Mouse (Mus musculus) c-Kit-positive CD71-positive TER-119-negative erythroid progenitor cells, embryonic 14.5 days (primary cell): ENCODE data around the gene Fam219b.
A peak's percentile ranks its signal among the peaks of the same experiment; 100 is the strongest.

Experiments used
- DNase-seq: peaks from one replicate; pipeline ENCODE4 v3.0.0-alpha.2; 2013; ENCODE audit warnings: low read depth

Gene Fam219b

DNA sequence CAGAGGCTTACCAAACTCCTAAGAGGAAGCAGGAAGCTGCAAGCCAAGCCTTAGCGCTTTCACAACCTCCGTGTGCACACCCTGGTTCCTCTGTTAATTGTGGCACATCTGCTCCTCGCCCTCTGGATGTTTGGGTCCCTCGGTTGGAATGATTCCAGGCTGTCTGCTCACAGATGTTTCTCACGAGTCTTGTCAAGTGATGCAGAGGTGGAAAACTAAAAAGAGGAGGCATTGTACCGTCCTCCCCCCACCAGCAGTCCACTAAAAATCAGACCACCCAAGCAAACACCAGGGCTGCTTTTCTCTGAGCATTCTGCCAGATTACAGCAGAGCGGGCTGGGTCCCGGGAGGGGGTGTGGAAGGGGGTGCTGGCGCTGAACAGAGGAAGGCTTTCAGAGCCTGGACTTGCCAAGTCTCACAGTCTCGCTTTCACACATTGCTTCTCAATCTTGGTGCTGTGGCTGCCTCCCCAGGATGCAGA is 28.5 kb downstream of the Fam219b start:
- no peak for DNase-seq

DNA sequence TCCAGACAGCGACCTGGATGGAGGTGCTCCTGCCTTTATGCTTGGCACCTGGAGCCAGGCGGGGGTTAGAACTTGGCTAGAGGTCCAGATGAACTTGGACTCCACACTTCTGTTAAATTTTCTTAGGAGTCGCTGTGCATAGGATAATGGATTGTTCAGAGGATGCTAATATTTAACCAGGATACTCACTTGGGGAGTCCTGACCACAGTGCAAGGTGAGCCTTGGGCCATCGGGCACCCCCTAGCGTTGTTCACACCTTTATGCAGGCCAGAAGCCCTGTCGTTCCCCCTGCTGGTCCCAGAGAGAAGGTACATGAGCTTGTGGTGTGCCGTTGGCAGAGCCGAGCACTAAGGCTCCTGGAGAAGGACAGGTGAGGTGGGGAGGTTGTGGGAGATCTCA is 29.5 kb downstream of the Fam219b start:
- DNase-seq, result no peak

DNA sequence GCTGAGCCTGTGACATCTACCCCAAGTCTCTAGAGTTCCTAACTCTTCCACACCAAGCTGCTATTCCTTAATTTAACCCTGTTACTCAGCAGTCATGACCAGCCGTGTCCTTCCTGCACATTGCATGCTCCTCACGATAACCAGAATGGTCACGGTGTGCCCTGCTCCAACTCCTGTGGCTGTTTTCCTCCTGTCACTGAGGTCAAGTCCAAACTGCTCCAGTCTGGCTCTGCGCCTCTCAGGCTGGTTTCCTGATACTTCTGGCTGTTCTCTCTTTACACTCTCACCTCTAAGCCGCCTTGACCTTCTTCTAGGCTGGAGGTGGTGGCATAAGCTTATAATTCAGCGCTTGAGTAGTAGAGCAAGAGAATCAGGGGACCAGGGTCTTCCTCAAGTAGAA is 31.2 kb downstream of the Fam219b start:
- no peak for DNase-seq

DNA sequence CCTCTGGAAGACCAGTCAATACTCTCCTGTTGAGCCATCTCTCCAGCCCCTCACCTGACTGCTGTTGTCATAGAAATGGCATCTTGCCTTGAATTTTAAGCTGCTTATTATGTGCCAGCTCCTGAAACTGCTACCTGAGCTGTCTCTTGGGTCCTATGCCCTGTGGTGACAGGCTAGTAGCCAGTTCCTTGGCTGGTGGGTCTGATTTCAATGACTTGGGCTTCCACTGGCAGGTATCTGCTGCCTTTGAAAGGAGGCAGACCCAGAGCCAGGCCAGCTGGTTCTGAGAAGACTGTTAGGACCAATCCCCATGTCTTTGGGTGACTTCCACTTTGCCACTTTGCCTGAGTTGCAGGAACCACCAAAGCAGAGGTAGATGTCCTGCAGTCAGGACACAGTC is 37.1 kb downstream of the Fam219b start:
- no peak for DNase-seq

DNA sequence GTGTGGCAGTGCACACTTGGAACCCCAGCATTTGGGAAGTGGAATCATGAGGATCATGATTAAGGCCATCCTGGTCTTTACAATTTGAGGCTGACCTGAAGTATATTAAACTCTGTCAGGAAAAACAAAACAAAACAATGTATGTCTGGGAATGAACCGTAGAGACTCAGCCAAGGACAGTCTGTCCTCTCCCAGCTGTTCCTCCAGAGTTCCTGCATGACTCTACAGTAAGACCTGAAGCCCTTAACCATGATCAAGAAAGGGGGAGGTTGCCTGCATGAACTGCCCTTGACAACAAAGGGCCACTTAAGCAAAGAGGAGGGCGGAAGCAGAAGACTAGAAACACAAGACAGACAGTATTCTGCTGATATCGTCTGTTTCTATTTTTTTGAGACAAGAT is 38.2 kb downstream of the Fam219b start:
- DNase-seq, result no peak

DNA sequence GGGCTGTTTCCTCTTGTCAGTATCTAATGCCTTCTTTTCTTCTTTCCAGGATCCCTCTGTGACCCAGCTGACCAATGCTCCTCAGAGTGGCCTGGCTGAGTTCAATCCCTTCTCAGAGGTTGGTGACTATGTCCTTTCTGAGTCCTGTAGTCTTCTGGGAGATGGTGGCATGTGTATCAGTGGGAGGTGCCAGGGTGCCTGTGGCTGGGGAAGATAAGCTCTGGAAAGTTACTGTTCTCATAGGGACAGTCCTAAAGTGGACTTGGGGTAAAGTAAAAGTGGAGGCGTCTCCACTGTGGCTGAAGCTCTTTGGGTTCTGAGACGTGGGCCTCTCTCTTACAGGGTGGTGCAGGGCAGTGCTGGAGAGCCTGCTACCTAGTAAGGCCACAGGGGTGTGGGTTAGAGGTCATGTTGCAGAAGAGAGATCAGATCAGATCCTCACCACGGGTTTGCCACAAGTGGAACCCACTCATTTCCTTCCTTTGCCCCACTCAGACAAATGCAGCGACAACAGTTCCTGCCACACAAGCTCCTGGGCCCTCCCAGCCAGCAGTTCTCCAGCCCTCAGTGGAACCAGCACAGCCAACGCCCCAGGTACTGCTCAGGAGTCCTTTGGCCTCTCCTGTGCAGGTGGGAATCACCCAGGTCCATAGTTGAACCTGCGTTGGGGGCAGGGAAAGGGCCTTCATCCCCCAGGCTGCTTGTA is 40.0 kb downstream of the Fam219b start:
- peak; percentile 40 for DNase-seq

DNA sequence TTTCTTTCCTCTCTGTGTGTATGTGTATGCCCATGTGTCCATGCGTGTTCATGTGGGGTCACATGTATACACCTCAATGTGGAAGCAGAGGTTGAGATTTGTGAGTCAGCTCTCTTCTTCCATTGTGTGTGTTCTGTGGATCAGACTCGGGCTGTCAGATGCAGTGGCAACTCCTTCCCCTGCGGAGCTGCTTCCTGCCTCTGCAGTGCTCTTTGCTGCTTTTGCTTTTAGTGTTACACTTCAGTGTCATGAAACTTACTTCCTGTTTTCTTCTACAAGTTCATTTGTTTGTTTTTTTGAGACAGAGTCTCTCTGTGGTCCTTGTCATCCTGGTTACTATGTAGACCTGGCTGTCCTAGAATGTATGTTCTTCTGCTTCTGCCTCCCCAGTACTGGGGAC is 47.7 kb downstream of the Fam219b start:
- no peak for DNase-seq

DNA sequence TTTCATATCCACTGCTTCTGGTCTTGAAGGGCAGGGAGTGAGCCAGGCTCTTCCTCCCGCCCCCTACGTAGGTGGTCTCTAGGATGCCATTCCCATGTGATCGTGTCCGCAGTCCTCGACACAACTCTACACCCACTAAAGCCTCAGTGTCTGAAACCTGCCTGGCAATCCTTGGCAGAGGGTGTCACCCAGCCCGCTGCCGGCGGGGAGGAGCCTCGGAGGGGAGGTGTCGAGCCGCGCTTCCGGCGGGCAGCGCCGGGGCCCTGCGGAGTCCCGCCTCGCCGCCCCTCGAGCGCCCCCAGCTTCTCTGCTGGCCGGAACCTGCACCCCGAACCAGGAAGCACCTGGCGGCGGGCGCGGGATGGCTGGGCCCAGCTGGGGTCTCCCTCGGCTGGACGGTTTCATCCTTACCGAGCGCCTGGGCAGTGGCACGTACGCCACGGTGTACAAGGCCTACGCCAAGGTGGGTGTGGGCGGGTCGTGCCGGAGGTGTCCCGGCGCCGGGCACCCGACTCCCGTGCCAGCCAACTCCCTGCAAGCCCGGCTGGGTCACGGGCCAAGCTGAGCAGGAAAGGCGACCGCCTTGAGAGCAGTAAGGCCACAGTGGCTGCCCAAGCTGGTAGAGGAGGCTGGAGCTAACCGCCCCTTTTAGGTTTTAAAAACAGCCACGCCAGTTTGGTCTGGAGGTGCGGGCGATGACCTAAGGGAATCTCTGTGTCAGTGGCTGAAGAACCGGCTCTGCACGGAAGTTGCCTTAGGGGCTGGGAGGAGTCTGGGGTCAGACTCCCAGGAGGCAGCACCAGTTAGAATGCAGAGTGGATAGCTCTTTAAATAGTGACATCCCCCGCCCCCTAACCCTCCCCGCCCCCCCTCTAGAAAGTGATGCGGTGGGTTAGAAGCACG is 52.1 kb downstream of the Fam219b start, which contains the start of gene Ulk3:
TSS of gene Ulk3 (plus strand) at position 229 of the 903 bp plus-strand sequence.
- DNase-seq, result peak; percentile 57

DNA sequence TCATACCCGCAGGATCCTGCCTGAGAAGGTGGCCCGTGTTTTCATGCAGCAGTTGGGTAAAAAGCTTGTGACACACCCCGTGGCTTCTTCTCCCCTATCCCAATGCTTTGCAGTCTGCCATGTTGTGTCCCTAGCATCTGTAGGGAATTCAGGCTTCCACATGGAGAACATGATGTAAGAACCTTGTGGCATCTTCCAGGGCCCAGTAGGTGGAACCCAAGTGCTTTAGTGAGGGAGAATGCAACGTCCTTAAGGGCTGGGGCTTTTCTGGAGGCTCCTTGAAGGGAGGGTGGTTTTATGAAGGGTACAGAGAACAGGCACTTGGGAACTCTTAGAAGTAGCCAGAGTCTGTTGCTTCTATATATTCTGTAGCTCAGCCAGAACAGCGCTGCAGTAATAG is 53.4 kb downstream of the Fam219b start:
- DNase-seq, result no peak
